Mouse (Mus musculus): ENCODE measurements around the gene Hspa1l.

DNA sequence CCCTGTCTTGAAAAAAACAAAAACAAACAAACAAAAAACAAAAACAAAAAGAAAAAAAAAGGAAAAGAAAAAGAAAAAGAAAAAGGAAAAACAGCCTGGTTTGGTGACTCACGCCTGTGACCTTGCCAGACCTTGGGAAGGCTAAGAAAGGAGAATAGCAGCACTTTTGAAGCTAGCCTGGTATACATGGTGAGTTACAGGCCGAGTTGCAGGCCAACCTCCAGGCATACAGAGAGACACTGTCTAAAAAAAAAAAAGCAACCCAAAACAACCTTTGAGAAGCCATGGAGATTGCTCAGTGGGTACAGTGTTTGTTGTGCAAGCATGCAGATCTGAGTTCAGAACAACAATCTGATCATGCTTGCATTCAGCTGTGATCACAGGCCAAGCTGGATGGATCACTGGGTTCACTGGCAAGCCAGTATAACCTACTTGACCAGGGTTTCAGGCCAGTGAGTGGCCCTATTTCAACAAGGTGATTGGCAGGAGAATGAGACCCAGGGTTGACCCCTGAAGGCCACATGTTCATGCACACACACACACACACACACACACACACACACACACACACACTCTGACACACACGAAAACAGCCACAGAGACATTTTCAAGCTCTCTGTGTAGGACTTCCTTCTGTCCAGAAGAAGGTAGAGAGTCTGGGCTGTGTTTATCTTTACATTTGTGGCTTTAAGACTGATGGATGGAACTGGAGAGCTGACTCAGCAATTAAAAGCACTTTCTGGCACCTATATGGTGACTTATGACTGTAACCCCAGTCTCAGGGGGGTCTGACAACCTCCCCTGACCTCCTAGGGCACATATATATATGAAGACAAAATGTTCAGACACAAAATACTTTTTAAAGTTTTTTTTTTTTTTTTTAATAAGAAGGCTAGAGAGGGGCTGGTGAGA, 3.3 kb downstream of the Hspa1l start:
- TF ChIP-seq CTCF (IDR thresholded peaks at IDR 0.05; ENCODE audit: borderline replicate concordance, insufficient read depth, low read depth, low read length) (no peak), POLR2A (IDR thresholded peaks at IDR 0.05; ENCODE audit: borderline replicate concordance, insufficient read depth, low read length) (no peak)
